Mouse (Mus musculus): ENCODE measurements around the gene Brd9.

Gene Brd9

DNA sequence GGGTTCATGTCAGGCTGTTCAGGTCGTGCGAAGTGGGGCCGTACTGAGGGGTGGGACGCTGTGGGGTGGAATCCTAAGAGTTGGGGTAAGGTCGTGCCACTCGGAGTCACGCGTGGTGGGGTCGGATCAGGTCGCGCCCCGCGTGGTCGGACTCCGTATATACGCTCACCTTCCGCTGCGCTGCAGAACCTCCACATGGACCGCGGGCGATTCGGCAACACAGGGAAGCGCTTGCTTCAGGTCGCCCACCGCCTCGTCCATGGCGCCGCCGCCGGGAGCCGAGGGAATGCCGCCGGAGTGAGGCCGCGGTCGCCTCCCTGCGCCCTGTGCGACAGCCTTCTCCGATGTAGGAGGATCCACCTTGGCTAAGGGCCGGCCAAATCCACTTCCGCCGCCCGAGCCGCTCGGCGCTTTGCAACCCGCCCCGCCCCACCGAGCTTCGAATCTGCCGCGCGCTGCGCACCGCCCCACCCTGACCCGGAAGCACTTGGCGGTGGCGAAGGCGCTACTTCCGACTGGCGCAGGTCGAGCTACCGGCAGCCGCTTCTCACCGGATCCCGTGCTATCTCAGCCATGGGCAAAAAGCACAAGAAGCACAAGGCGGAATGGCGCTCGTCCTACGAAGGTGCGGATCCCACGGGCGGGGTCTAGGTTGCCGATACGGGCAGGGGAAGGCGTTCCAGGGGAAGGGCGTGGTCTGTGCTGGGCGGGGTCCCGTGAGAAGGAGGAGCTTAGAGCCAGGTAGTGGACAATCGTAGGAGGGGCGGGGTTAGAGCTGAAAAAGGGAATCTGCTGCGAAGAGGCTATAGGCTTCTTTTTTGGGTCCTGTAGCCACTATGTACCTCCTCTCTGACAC lies at the start of gene Brd9, which contains the start of gene Trip13:
Gene Brd9 (plus strand): TSS at position 491 of the 856 bp plus-strand sequence.
Gene Trip13 (minus strand): TSS at position 464 of the 856 bp plus-strand sequence.
- ATAC-seq (ENCODE audit: insufficient number of reproducible peaks, low FRiP score, low TSS enrichment): peak; percentile 89

DNA sequence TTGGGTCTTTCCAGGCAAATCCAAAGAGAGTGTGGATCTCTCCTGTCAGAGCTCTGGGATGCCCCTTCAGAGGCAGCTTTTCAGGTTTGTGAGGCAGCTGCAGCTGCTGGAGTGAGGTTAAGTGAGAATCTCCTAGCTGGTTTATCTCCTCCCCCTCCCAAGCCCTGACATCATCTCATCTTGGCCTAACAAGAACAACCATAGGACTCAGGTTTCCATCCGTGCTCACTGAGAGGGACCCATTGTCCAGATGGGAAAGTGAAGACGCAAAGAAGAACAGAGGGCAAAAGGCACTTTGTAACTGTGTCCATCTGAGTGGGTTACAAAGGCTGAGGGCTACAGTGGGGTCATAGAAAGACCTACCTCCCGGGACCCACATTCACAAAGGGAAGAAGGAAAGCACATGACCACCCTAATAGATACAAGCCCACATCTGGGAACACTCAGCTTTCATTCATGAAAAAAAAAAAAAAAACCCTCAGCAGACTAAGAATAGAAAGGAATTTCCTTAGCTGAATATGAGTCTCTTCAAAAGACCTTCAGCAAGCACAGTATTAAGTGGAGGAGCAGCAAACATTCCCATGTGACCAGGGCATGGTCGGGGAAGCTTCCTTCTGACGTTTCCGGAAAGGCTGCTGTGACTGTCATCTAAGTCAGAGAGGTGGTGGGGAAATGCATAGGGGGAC lies 45.0 kb upstream of the Brd9 start:
- no peak for ATAC-seq (ENCODE audit: insufficient number of reproducible peaks, low FRiP score, low TSS enrichment)

GRCm38 (mm10) chr13:73897561-73897960 lies 40.0 kb upstream of the Brd9 start:
- ATAC-seq (ENCODE audit: insufficient number of reproducible peaks, low FRiP score, low TSS enrichment): no peak

DNA sequence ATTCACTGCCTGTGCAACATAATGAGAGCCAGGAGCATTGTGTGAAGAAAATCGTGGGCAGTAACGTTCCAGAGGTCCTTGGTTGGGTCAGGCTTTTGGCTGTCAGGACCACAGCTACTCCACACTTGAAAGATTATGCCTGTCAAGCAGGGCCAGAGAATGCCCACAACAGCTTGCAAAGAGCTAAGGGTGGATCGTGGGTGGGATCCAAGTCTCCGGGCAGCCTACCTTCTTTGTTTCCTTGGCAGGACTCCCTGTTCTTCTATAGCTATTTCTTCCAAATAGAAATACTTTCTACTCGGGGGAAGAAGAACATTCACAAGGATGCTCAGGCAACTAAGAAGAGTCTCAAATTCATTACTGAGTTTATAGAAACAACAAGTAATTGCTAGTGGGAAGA lies 30.5 kb upstream of the Brd9 start:
- no peak for ATAC-seq (ENCODE audit: insufficient number of reproducible peaks, low FRiP score, low TSS enrichment)

- ATAC-seq (ENCODE audit: insufficient number of reproducible peaks, low FRiP score, low TSS enrichment): peak; percentile 46; the same call in 1 of the 2 replicates
These were observed 29.8 kb upstream of the Brd9 start for GRCm38 (mm10) chr13:73907683-73908412.

- ATAC-seq (ENCODE audit: insufficient number of reproducible peaks, low FRiP score, low TSS enrichment): no peak
These were observed 24.5 kb upstream of the Brd9 start for GRCm38 (mm10) chr13:73913066-73913465.

- ATAC-seq (ENCODE audit: insufficient number of reproducible peaks, low FRiP score, low TSS enrichment): no peak
These were observed 5.4 kb upstream of the Brd9 start for GRCm38 (mm10) chr13:73932201-73932600.

GRCm38 (mm10) chr13:73936938-73937320 lies 682 bp upstream of the Brd9 start:
- ATAC-seq (ENCODE audit: insufficient number of reproducible peaks, low FRiP score, low TSS enrichment): peak; percentile 13; the same call in 1 of the 2 replicates

GRCm38 (mm10) chr13:73938177-73938560 lies 558 bp downstream of the Brd9 start:
- ATAC-seq (ENCODE audit: insufficient number of reproducible peaks, low FRiP score, low TSS enrichment): peak; percentile 42

- ATAC-seq (ENCODE audit: insufficient number of reproducible peaks, low FRiP score, low TSS enrichment): no peak
These were observed 1.5 kb downstream of the Brd9 start for GRCm38 (mm10) chr13:73939101-73939500.

- no peak for ATAC-seq (ENCODE audit: insufficient number of reproducible peaks, low FRiP score, low TSS enrichment)
These were observed 7.0 kb downstream of the Brd9 start for GRCm38 (mm10) chr13:73944606-73945005.

DNA sequence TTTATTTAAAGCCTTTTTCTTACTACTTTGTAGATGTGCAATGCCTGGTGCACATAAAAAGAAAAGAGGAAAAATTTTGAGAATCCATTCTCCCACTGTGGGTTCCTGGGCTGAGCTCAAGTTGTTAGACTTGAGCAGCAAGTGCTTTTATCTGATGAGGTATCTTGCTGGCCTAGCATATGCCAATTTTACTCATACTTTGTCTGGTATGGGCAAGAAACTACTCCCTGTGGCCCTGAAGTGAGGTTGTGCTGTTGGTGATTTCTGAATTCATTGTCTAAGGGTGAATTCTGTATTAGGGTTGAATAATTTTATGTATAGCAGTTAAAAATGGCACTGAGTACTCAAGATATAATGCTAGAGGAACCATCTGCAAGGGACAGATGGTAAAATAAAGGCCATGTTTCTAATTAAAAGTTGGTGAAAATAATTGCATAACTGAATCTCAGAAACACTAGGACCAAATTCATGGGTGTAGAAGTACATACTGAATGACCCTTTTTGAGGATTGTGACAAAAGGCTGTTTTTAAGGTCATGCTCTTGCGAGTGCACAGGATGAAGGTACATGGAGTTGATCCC lies 16.0 kb downstream of the Brd9 start:
- ATAC-seq (ENCODE audit: insufficient number of reproducible peaks, low FRiP score, low TSS enrichment): no peak

DNA sequence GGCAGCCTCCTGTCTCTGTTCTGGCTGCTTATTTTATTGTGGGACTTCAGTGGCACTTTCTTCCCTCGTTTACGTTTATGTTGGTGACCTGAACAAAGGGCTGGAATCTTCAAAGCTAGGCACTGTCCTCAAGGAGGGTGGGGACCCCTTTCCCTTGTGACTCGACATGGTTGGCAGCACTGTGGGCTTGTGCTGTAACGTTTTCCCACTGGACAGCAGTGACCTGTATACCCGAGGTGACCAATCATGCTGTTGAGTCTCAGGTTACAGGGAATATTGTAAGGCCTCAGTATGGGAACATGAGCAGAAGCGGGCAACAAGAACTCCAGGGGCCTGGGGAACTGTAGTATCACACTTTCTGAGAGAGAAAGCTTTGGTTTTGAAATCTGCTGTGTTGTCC lies 17.1 kb downstream of the Brd9 start:
- no peak for ATAC-seq (ENCODE audit: insufficient number of reproducible peaks, low FRiP score, low TSS enrichment)

DNA sequence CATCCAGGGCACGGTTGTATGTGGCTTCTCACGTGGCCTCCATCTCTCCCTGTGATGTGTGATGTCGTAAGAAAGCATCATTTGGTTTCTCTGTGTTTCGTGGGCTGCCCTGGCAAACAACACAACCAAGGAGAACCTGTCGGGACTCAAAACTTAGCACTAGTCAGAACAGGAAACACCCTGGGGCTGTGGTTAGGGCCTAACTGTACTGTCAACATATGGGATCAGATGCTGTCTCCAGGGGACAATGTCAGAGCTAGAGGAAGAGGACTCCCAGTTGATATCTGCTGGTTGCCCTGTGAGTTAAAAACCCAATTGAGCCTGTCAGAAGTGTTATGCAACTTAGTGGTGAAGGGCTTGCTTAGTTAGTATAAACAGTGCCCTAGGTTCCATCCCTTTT lies 17.9 kb downstream of the Brd9 start:
- no peak for ATAC-seq (ENCODE audit: insufficient number of reproducible peaks, low FRiP score, low TSS enrichment)

DNA sequence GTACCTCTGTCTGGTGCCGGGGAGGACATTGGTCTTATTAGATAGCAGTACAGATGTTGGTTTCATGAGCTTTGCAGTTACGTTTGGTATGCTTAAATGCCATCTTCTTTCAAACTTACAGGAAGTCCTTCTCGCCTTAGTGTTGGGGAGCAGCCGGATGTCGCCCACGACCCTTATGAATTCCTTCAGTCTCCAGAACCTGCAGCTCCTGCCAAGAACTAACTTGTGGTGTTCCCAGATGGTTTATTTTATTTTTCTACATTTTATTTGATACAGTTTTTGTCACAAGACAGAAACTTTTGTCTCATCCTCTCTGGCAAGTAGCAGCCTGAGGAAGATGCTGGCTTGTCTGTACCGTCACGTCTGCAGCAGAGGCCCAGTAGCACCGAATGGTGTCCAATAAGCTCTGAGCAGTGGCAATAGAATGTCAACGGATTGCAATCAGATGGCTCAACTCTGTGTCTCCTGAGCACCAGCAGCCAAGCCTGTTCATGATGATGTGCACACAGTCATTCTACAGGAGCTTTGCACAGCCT lies 22.6 kb downstream of the Brd9 start:
- no peak for ATAC-seq (ENCODE audit: insufficient number of reproducible peaks, low FRiP score, low TSS enrichment)

GRCm38 (mm10) chr13:73961177-73961576 lies 23.6 kb downstream of the Brd9 start:
- no peak for ATAC-seq (ENCODE audit: insufficient number of reproducible peaks, low FRiP score, low TSS enrichment)

GRCm38 (mm10) chr13:73963551-73963950 lies 25.9 kb downstream of the Brd9 start, which contains the start of gene Zdhhc11:
Gene Zdhhc11, plus strand, starts transcription at chr13:73963851.
- no peak for ATAC-seq (ENCODE audit: insufficient number of reproducible peaks, low FRiP score, low TSS enrichment)

GRCm38 (mm10) chr13:73970545-73971448 lies 33.2 kb downstream of the Brd9 start:
- peak; percentile 74 for ATAC-seq (ENCODE audit: insufficient number of reproducible peaks, low FRiP score, low TSS enrichment)

DNA sequence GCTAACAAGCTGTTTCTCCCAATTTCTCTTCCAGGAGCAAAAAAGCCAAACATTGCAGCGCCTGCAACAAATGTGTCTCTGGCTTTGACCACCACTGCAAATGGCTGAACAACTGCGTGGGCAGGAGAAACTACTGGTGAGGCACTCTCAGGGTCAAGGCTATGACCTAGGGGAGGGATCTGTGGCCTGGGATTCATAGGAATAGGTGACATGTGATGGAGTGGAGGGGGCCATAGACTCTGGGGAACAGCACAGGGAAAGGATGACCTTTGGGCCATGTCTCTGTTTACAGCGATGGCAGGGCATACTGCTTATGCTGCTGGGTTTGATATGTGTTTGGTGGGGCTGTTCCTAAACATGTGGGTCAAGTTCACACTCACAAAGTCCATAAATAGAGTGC lies 36.9 kb downstream of the Brd9 start:
- ATAC-seq (ENCODE audit: insufficient number of reproducible peaks, low FRiP score, low TSS enrichment): no peak

All from cerebellum, adult (tissue).